Mouse (Mus musculus): ENCODE results near the gene Snx19. TPM values are rescaled to one million over a fixed set of nuclear protein-coding genes. Genes with fewer than 3 reads are reported as not detected.

The Snx19 gene
- polyA plus RNA-seq, 1 experiment from 2014 or later: 27.4 TPM

DNA sequence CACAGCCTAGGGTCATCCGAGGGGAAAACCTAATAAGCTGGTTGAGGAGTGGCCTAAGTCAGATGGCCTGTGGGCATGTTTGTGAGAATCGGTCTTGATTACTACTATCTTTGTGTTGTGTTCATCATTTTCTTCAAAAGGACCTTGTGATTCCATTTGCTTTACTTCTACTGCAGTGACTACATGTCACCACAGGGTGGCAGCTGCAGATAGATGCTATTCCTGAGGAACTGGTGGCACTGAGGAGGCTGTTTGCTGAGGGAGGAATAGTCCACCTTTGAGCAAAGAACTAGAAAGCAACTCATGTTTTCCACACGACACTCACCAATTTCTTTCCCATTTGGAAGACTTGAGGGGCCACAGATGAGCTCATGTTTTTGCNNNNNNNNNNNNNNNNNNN, 11.6 kb downstream of the Snx19 start:
- no peaks in the 10 kb centered on the region for H3K9me3 ChIP-seq (ENCODE audit: control insufficient read depth, low read length)
- peaks cover 34% of the 10 kb centered on the region for H3K36me3 ChIP-seq (ENCODE audit: control insufficient read depth, insufficient read depth, low read length)
- H3K27me3 ChIP-seq (ENCODE audit: control insufficient read depth, insufficient read depth, low read length): no peaks in the 10 kb centered on the region
- 66% methylated on average over 3 of the region's 3 CpGs for WGBS
- H3K9ac ChIP-seq (replicated peaks; ENCODE audit: low read depth, low read length): no peak overlapping the region
- H3K4me3 ChIP-seq (ENCODE audit: low read depth, low read length): no peak overlapping the region
- H3K4me1 ChIP-seq (ENCODE audit: control insufficient read depth, insufficient read depth, low read length): no peaks in the 10 kb centered on the region
- no peak overlapping the region for H3K27ac ChIP-seq (ENCODE audit: low read depth, low read length)
- no peak overlapping the region for H3K4me2 ChIP-seq (ENCODE audit: low read depth, low read length)
- no peak for ATAC-seq (ENCODE audit: low read depth)

DNA sequence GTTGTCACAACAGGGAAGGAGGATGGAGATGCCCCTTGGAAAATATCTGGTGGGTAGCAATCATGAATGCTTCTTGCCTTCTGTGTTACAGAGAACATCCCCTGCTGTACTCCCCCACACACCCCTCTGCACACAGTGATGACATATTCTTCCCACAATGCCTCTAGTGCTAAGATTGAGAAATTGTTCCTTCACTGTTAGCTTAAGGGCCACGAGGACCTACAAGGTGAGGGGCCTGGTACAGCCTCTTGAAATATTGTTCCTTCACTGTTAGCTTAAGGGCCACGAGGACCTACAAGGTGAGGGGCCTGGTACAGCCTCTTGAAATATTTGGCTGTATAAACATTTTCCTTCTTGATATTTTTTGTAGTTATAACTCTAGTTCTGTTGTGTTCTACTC, 14.9 kb downstream of the Snx19 start:
- Histone ChIP-seq H3K9me3 (ENCODE audit: control insufficient read depth, low read length) (no peaks in the 10 kb centered on the region), H3K4me3 (ENCODE audit: low read depth, low read length) (no peak overlapping the region), H3K36me3 (ENCODE audit: control insufficient read depth, insufficient read depth, low read length) (peaks cover 23% of the 10 kb centered on the region), H3K27me3 (ENCODE audit: control insufficient read depth, insufficient read depth, low read length) (no peaks in the 10 kb centered on the region), H3K4me2 (ENCODE audit: low read depth, low read length) (no peak overlapping the region), H3K9ac (replicated peaks; ENCODE audit: low read depth, low read length) (no peak overlapping the region), H3K4me1 (ENCODE audit: control insufficient read depth, insufficient read depth, low read length) (no peaks in the 10 kb centered on the region), H3K27ac (ENCODE audit: low read depth, low read length) (no peak overlapping the region)
- no peak for ATAC-seq (ENCODE audit: low read depth)
- 94% methylated on average over 2 of the region's 2 CpGs for WGBS

DNA sequence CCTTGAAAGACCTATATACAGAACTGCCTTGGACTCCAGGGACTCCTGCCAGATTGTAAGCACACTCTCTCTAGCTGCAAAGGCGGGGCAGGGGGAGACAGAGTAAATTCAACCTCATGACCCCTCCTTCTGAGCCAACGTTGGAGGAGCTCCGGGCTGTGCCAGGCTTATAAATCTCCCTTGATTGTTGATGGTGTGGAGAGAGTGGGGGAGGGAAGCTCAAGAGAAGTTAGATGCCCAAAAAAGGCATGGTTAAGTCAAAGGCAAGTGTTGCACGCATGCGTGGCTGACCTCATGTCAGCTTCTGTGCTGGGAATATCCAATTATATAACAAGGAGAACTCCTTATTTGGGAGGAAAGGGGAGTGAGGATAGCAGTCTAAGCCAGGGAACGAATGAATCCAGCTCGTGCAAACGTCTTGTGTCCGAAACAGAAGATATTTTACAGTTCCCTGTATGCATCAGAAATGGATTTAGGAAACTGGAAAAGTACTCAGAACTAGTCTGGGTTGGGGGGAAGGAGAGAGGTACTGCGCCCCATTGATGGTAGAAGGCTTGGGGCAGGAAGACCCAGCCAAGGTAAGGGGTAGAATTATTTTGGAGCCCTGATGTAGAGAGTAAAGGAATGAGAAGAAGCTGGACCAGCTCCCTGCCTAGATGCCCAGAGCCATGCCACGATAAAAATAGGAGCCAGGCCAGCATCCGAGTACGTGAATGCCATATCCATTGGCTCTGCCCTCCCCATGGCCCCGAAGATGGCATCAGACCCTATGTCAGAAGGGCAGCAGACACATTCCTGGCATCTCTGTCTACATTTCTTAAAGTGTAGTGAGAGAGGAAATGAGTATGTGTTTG, 18.6 kb downstream of the Snx19 start:
- H3K36me3 ChIP-seq (ENCODE audit: control insufficient read depth, insufficient read depth, low read length): peaks cover 19% of the 10 kb centered on the region
- no peak overlapping the region for H3K27ac ChIP-seq (ENCODE audit: low read depth, low read length)
- no peak overlapping the region for H3K4me2 ChIP-seq (ENCODE audit: low read depth, low read length)
- ATAC-seq (ENCODE audit: low read depth): peak; percentile 77; the same call in 1 of the 2 replicates
- H3K9me3 ChIP-seq (ENCODE audit: control insufficient read depth, low read length): no peaks in the 10 kb centered on the region
- no peaks in the 10 kb centered on the region for H3K4me1 ChIP-seq (ENCODE audit: control insufficient read depth, insufficient read depth, low read length)
- no peak overlapping the region for H3K9ac ChIP-seq (replicated peaks; ENCODE audit: low read depth, low read length)
- 69% methylated on average over 14 of the region's 14 CpGs for WGBS
- no peak overlapping the region for H3K4me3 ChIP-seq (ENCODE audit: low read depth, low read length)
- H3K27me3 ChIP-seq (ENCODE audit: control insufficient read depth, insufficient read depth, low read length): no peaks in the 10 kb centered on the region

DNA sequence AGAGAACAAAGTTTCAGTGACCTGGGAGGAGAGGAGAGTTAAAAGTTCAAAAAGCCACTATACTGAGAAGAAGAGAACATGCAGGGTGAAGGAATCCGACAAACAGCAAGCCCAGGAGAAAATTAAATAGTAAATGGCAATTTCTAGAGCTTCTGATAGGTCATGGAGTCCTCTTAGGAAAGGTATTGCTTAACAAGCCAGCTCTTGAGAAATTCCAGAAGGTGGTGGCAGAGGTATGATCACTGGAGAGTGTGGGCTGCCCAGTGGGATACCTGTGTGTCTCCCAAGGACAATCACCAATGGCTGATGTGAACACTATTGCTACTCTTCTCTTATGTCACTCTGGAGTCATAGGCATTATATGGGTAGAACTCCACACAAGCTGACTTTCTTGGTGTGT, 19.2 kb downstream of the Snx19 start:
- Histone ChIP-seq H3K27ac (ENCODE audit: low read depth, low read length) (no peak overlapping the region), H3K4me2 (ENCODE audit: low read depth, low read length) (no peak overlapping the region), H3K9ac (replicated peaks; ENCODE audit: low read depth, low read length) (no peak overlapping the region), H3K27me3 (ENCODE audit: control insufficient read depth, insufficient read depth, low read length) (no peaks in the 10 kb centered on the region), H3K4me3 (ENCODE audit: low read depth, low read length) (no peak overlapping the region), H3K9me3 (ENCODE audit: control insufficient read depth, low read length) (no peaks in the 10 kb centered on the region), H3K4me1 (ENCODE audit: control insufficient read depth, insufficient read depth, low read length) (no peaks in the 10 kb centered on the region), H3K36me3 (ENCODE audit: control insufficient read depth, insufficient read depth, low read length) (peaks cover 13% of the 10 kb centered on the region)
- WGBS: 92% methylated on average over 1 of the region's 1 CpGs
- no peak for ATAC-seq (ENCODE audit: low read depth)

DNA sequence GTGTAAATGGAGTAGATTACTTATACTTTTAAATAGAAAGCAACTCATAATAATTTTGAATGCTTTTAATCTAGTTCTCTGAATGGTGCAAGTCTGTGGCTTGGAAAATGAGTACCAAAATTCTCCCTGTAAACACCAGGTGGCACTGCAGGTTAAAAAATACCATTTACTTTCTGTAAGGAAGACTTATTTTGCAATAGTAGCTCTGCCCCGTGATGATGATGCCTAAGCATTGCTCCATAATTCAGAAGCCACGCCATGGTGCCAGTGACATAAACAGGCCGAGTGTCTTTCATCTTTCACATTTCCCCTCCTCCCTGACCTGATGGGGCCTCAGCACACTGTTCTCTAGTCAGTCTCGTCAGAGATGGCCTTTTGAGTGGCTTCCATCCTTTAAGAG, 21.6 kb downstream of the Snx19 start:
- Histone ChIP-seq H3K9ac (replicated peaks; ENCODE audit: low read depth, low read length) (no peak overlapping the region), H3K27ac (ENCODE audit: low read depth, low read length) (no peak overlapping the region), H3K36me3 (ENCODE audit: control insufficient read depth, insufficient read depth, low read length) (peaks cover 17% of the 10 kb centered on the region; the same call in 1 of the 2 replicates), H3K4me1 (ENCODE audit: control insufficient read depth, insufficient read depth, low read length) (no peaks in the 10 kb centered on the region), H3K4me3 (ENCODE audit: low read depth, low read length) (no peak overlapping the region), H3K9me3 (ENCODE audit: control insufficient read depth, low read length) (no peaks in the 10 kb centered on the region), H3K27me3 (ENCODE audit: control insufficient read depth, insufficient read depth, low read length) (no peaks in the 10 kb centered on the region), H3K4me2 (ENCODE audit: low read depth, low read length) (no peak overlapping the region)
- WGBS: 44% methylated on average over 4 of the region's 4 CpGs
- peak; percentile 36; the same call in 1 of the 2 replicates for ATAC-seq (ENCODE audit: low read depth)

DNA sequence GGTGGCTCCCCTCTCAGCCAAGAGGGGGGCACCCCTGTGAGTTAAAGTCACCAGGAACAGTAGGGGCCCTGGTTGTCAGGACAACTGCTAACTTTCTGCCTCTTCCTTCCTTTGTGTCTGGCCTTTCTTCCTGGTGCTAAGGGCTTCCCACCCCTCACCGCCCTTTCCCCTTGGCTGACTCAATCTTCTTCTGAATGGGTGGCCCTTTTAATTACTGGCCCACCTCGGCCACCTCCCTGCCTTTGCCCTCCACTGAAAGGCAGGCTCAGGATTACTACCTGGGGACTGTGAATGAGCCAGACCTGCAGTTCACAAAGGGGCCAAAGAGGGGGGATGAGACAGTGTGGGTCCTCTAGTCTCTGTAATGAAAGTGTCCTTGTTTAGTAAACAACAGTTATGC, 23.0 kb downstream of the Snx19 start:
- ATAC-seq (ENCODE audit: low read depth): no peak
- Histone ChIP-seq H3K4me2 (ENCODE audit: low read depth, low read length) (no peak overlapping the region), H3K9ac (replicated peaks; ENCODE audit: low read depth, low read length) (no peak overlapping the region), H3K27ac (ENCODE audit: low read depth, low read length) (no peak overlapping the region), H3K9me3 (ENCODE audit: control insufficient read depth, low read length) (no peaks in the 10 kb centered on the region), H3K36me3 (ENCODE audit: control insufficient read depth, insufficient read depth, low read length) (peaks cover 17% of the 10 kb centered on the region; the same call in 1 of the 2 replicates), H3K4me1 (ENCODE audit: control insufficient read depth, insufficient read depth, low read length) (no peaks in the 10 kb centered on the region), H3K27me3 (ENCODE audit: control insufficient read depth, insufficient read depth, low read length) (no peaks in the 10 kb centered on the region), H3K4me3 (ENCODE audit: low read depth, low read length) (no peak overlapping the region)
- WGBS: 10% methylated on average over 2 of the region's 2 CpGs

DNA sequence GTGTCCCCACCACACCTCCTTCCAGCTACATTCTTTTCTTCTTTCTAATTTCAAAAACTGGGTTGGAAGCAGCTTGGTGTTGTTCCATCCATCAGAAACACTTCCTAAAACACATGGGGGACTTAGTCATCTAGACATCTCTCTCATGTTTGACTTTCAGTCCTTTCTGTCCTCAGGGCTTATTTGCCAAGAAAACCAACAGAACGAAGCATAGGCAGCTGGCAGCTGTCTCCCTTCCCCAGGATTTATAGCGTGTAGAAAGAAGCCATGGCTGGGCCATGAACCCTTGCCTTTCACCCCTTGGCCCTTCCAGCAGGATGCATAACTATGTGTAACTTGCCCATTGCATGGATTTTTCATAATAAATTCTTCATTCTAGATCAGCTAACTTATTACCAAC, 23.9 kb downstream of the Snx19 start:
- H3K4me3 ChIP-seq (ENCODE audit: low read depth, low read length): no peak overlapping the region
- no peaks in the 10 kb centered on the region for H3K4me1 ChIP-seq (ENCODE audit: control insufficient read depth, insufficient read depth, low read length)
- no peak overlapping the region for H3K9ac ChIP-seq (replicated peaks; ENCODE audit: low read depth, low read length)
- no peak for ATAC-seq (ENCODE audit: low read depth)
- H3K4me2 ChIP-seq (ENCODE audit: low read depth, low read length): no peak overlapping the region
- H3K27me3 ChIP-seq (ENCODE audit: control insufficient read depth, insufficient read depth, low read length): no peaks in the 10 kb centered on the region
- no peak overlapping the region for H3K27ac ChIP-seq (ENCODE audit: low read depth, low read length)
- H3K9me3 ChIP-seq (ENCODE audit: control insufficient read depth, low read length): no peaks in the 10 kb centered on the region
- 54% methylated on average over 2 of the region's 2 CpGs for WGBS
- peaks cover 13% of the 10 kb centered on the region; the same call in 1 of the 2 replicates for H3K36me3 ChIP-seq (ENCODE audit: control insufficient read depth, insufficient read depth, low read length)

DNA sequence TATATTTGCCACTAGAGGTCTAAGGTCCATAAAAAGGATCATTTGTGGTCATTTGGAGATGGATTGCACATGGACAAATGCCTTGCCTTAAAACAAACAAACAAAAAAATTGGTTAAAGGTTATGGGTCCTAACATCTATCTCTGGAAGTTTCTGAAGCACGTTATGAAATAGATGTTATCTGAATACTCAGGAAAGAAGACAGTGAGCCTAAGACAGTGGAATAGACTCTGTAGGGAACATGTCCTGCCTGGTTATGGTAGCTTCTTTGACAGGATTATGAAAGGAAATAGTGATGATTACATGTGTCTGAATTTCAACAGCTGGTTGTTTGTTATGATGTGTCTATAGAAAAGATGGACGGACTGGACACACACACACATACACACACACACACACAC, 27.6 kb downstream of the Snx19 start:
- no peak for ATAC-seq (ENCODE audit: low read depth)
- no peaks in the 10 kb centered on the region for H3K9me3 ChIP-seq (ENCODE audit: control insufficient read depth, low read length)

DNA sequence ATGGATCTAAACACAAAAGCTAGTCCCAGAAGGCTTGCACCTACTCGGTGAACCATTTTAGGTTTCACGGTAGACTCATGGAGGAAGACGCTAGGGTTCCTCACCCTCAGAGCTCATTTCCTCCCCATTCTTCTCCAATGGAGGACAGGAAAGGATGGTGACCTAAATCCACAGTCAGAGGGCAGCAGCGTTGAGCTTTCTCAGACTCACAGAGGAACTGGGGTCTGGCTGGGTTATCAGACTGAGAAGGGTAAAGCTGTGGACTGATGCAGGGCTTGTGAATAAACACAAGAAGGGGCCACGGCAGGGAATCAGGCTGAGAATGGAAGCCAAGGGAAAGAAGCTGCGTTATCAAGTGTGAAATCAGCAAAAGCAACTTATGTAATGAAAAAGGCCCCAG, 29.3 kb downstream of the Snx19 start:
- peaks cover 8% of the 10 kb centered on the region; the same call in 1 of the 2 replicates for H3K36me3 ChIP-seq (ENCODE audit: control insufficient read depth, insufficient read depth, low read length)

More for the DNA sequence above, 27.6 kb downstream of the Snx19 start:
- peaks cover 8% of the 10 kb centered on the region; the same call in 1 of the 2 replicates for H3K36me3 ChIP-seq (ENCODE audit: control insufficient read depth, insufficient read depth, low read length)
- 92% methylated on average over 2 of the region's 2 CpGs for WGBS
- no peaks in the 10 kb centered on the region for H3K27me3 ChIP-seq (ENCODE audit: control insufficient read depth, insufficient read depth, low read length)
- H3K9ac ChIP-seq (replicated peaks; ENCODE audit: low read depth, low read length): no peak overlapping the region
- H3K4me2 ChIP-seq (ENCODE audit: low read depth, low read length): no peak overlapping the region
- no peak overlapping the region for H3K4me3 ChIP-seq (ENCODE audit: low read depth, low read length)
- no peak overlapping the region for H3K27ac ChIP-seq (ENCODE audit: low read depth, low read length)
- H3K4me1 ChIP-seq (ENCODE audit: control insufficient read depth, insufficient read depth, low read length): no peaks in the 10 kb centered on the region

More for the DNA sequence above, 29.3 kb downstream of the Snx19 start:
- Histone ChIP-seq H3K4me1 (ENCODE audit: control insufficient read depth, insufficient read depth, low read length) (no peaks in the 10 kb centered on the region), H3K4me3 (ENCODE audit: low read depth, low read length) (no peak overlapping the region), H3K4me2 (ENCODE audit: low read depth, low read length) (no peak overlapping the region), H3K9ac (replicated peaks; ENCODE audit: low read depth, low read length) (no peak overlapping the region), H3K9me3 (ENCODE audit: control insufficient read depth, low read length) (no peaks in the 10 kb centered on the region), H3K27me3 (ENCODE audit: control insufficient read depth, insufficient read depth, low read length) (no peaks in the 10 kb centered on the region), H3K27ac (ENCODE audit: low read depth, low read length) (no peak overlapping the region)
- WGBS: 87% methylated on average over 6 of the region's 6 CpGs
- ATAC-seq (ENCODE audit: low read depth): no peak

Data from neural tube, embryonic 14.5 days (tissue).